Mouse (Mus musculus) midbrain, embryonic 11.5 days (tissue): ENCODE data around the gene Stfa3. TPM values are rescaled to one million over a fixed set of nuclear protein-coding genes. Genes with fewer than 3 reads are reported as not detected.

Experiments
- polyA plus RNA-seq: library from polyadenylated mRNA; unstranded; fragments of >200 nt; fragmentation: Nextera tagmentation; extraction: Ambion mirVana; gene quantifications from 2 replicates; pipeline ENCODE4 v1.2.1, GENCODE M21; 2014

Stfa3 gene
- polyA plus RNA-seq, 1 experiment from 2014 or later, result not detected

Other genes starting within 250 kb of the Stfa3 start
- not detected in 2 replicates for gene Gm5416, start 245.0 kb downstream of the Stfa3 start, polyA plus RNA-seq
- not detected in 2 replicates for gene 2010005H15Rik, start 233.9 kb downstream of the Stfa3 start, polyA plus RNA-seq
- 0.90 and 1.4 TPM in 2 replicates for gene Stfa1, start 178.4 kb downstream of the Stfa3 start, polyA plus RNA-seq
- gene BC117090, start 121.1 kb downstream of the Stfa3 start, polyA plus RNA-seq, result not detected in 2 replicates
- gene BC100530, start 87.6 kb downstream of the Stfa3 start, polyA plus RNA-seq, result 0.87 and 0.90 TPM in 2 replicates
- not detected in 2 replicates for gene Stfa2, start 46.9 kb downstream of the Stfa3 start, polyA plus RNA-seq
- gene Casr, start 106.7 kb upstream of the Stfa3 start, polyA plus RNA-seq, result 0.20 TPM in 1 of 2 replicates, not detected in the other
- 1.6 and 2.3 TPM in 2 replicates for gene Cd86, start 210.7 kb upstream of the Stfa3 start, polyA plus RNA-seq
- gene Ildr1, start 238.6 kb upstream of the Stfa3 start, polyA plus RNA-seq, result 0.05 TPM in 1 of 2 replicates, not detected in the other